Mouse (Mus musculus): ENCODE data around the gene Piezo1.
A peak's percentile ranks its signal among the peaks of the same experiment; 100 is the strongest.

Piezo1 gene

GRCm38 (mm10) chr8:122551265-122552051, at the start of gene Piezo1:
Gene Piezo1, minus strand, starts transcription at chr8:122551329.
- DNase-seq = peak; percentile 79 to 91

GRCm38 (mm10) chr8:122600666-122601065, 49.5 kb upstream of the Piezo1 start:
- no peak for DNase-seq

GRCm38 (mm10) chr8:122596031-122596430, 44.9 kb upstream of the Piezo1 start:
- DNase-seq = no peak

- DNase-seq = peak; percentile 59 to 70
Observed at GRCm38 (mm10) chr8:122593783-122594507, 42.8 kb upstream of the Piezo1 start.

- DNase-seq = no peak
Observed at GRCm38 (mm10) chr8:122593240-122593639, 42.1 kb upstream of the Piezo1 start.

- no peak for DNase-seq
Observed at GRCm38 (mm10) chr8:122586749-122587148, 35.6 kb upstream of the Piezo1 start.

GRCm38 (mm10) chr8:122586171-122586570, 35.0 kb upstream of the Piezo1 start:
- DNase-seq = no peak

GRCm38 (mm10) chr8:122585411-122585891, 34.3 kb upstream of the Piezo1 start:
- no peak for DNase-seq

GRCm38 (mm10) chr8:122584981-122585380, 33.9 kb upstream of the Piezo1 start:
- no peak for DNase-seq

- no peak for DNase-seq
Observed at GRCm38 (mm10) chr8:122580926-122581325, 29.8 kb upstream of the Piezo1 start.

GRCm38 (mm10) chr8:122579196-122579595, 28.1 kb upstream of the Piezo1 start:
- no peak for DNase-seq

GRCm38 (mm10) chr8:122577116-122577515, 26.0 kb upstream of the Piezo1 start:
- no peak for DNase-seq

- peak; percentile 94 to 95 for DNase-seq
Observed at GRCm38 (mm10) chr8:122576648-122577022, 25.5 kb upstream of the Piezo1 start, which contains the start of gene Aprt. Gene Aprt, minus strand, starts transcription at chr8:122576909.

GRCm38 (mm10) chr8:122575735-122576647, 24.9 kb upstream of the Piezo1 start:
- DNase-seq = peak; percentile 38 to 49

GRCm38 (mm10) chr8:122575286-122575685, 24.2 kb upstream of the Piezo1 start:
- no peak for DNase-seq

GRCm38 (mm10) chr8:122574667-122575251, 23.6 kb upstream of the Piezo1 start:
- DNase-seq = no peak

GRCm38 (mm10) chr8:122574264-122574663, 23.1 kb upstream of the Piezo1 start:
- DNase-seq = no peak

- no peak for DNase-seq
Observed at GRCm38 (mm10) chr8:122573577-122573976, 22.4 kb upstream of the Piezo1 start.

GRCm38 (mm10) chr8:122573176-122573575, 22.0 kb upstream of the Piezo1 start:
- peak in 1 of 2 experiments; percentile 36 for DNase-seq

- no peak for DNase-seq
Observed at GRCm38 (mm10) chr8:122572751-122573150, 21.6 kb upstream of the Piezo1 start.

GRCm38 (mm10) chr8:122571750-122572267, 20.7 kb upstream of the Piezo1 start:
- peak; percentile 41 to 60 for DNase-seq

GRCm38 (mm10) chr8:122571153-122571552, 20.0 kb upstream of the Piezo1 start:
- DNase-seq = peak; percentile 84 to 85
